Mouse (Mus musculus): ENCODE measurements around the gene Med24.
"Not testable (repeated sequence)": the region's sequence is repeated elsewhere in the genome, so short reads cannot be mapped to it uniquely, and the experiment has no call there.

Gene Med24

DNA sequence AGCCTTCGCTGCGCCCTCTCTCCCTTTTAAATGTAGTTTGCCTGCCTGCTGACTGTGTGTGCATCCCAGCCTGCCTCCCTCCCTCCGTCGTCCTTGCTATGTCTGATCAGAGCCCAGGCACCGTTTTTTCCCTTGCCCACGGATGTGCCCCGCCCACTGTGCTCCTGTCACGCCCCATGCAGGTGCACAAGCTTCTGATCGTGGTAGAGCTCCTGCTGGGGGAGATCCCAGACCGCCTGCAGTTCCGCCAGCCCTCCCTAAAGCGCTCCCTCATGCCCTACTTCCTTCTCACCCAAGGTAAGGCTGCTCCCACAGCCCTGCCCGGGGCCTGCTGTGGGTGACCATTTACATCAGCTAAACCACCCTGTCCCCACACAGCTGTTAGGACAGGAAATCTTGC lies 36.0 kb downstream of the Med24 start:
- DNase-seq (ENCODE audit: low spot score) = no peak

DNA sequence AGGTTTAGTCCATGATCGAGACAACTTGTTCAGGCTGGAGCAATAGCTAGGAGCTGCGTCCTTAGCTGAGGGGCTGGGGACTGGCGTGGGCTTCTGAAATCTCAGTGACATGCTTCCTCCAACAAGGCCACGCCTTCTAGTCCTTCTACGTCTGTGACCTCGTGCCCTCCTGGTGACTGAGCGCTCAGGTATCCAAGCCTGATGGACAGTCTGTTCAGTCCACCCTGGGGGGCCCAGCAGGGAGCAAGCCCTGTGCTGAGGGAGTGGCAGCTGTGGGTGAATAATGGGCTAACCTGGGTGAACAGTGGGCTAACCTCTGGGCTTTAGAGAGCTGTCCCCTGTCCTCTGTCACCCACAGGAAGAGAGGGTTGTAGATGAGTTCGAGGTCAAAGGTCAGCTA lies 41.2 kb downstream of the Med24 start:
- no peak for DNase-seq (ENCODE audit: low spot score)

DNA sequence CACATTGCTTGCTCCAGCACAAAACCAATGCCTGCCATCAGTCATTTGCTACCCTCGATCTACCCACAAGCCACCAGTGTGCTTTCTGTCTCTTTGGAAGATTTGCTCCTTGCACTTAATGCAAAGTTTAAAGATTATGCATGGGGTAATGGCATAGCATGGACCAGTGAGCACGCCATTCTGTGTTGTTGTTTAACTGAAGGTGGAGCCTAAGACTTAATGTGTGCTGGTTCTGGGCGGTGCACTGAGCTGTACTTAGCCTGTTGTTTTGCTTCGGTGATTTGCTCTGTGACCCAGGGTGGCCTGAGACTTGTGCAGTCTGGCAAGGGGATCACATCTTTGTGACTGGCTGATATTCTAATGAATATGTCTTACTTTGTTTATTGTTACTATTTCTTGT lies 42.3 kb downstream of the Med24 start:
- DNase-seq (ENCODE audit: low spot score) = no peak

GRCm38 (mm10) chr11:98685642-98686041 lies 43.6 kb downstream of the Med24 start:
- no peak for DNase-seq (ENCODE audit: low spot score)

GRCm38 (mm10) chr11:98682811-98683210 lies 46.4 kb downstream of the Med24 start:
- no peak for DNase-seq (ENCODE audit: low spot score)

DNA sequence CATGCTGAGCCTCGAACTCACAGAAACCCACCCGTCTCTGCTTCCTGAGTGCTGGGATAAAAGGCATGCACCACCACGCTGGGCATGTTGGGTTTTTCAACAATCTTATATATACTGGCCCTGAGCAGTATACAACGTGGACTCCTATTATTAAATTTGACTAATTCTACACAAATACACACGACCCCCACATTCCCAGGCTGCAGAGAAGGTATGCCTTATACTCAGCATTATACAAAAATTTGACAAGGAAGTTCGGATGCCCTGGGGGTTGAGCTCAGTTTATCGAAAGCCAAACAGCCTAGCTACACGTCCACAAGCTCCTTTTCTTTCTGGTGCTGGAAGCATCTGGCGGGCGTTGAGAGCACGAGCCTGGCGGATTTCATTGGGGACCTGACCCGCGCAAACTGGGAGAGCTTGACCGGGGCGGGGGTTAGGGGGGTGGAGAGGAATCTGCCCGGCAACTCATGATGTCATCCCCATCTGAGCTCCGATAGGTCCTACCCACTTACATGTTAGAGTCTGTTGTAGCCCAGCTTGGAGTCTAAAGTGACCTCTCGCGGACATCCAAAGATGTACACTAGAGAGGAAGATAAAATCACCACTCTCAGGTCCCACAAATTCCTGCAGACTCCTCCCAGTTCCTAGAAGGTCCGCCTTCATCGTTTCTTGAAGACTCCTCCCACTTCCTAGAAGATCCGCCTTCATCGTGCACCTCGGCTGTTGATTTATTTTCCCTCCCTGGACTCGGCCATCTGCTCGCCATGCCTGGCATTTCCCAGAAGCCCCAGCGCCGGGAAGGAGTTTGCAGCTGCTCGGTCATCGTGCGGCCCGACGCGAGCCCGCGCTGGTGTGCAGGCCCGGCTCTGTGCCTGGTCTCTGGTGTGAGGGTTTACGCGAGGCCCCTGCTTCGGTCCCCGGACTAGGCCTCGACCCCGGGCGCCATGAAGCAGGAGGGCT lies 47.2 kb downstream of the Med24 start, which contains the start of gene Psmd3:
Gene Psmd3, plus strand, starts transcription at position 769 of the 960 bp plus-strand sequence.
- DNase-seq (ENCODE audit: low spot score) = peak; percentile 98

DNA sequence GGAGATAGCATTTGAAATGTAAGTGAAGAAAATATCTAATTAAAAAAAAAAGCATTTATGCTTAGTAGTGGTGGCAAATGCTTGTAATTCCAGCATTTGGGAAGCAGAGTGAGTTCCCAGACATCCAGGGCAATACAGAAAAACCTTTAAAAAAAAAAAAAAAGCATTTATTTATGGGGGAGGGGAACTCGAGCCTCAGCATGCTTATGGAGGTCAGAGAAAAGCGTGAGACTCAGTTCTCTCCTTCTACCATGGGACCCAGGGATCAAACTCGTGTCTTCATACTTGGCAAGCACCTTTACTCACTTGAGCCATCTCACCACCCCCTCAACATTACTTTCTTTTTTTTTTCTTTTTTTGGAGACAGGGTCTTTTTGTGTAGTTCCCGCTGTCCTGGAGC lies 48.0 kb downstream of the Med24 start:
- no peak for DNase-seq (ENCODE audit: low spot score)

- not testable (repeated sequence) for DNase-seq (ENCODE audit: low spot score)
Observed at GRCm38 (mm10) chr11:98680595-98680994, 48.6 kb downstream of the Med24 start.

GRCm38 (mm10) chr11:98680023-98680422 lies 49.2 kb downstream of the Med24 start:
- DNase-seq (ENCODE audit: low spot score) = no peak

DNA sequence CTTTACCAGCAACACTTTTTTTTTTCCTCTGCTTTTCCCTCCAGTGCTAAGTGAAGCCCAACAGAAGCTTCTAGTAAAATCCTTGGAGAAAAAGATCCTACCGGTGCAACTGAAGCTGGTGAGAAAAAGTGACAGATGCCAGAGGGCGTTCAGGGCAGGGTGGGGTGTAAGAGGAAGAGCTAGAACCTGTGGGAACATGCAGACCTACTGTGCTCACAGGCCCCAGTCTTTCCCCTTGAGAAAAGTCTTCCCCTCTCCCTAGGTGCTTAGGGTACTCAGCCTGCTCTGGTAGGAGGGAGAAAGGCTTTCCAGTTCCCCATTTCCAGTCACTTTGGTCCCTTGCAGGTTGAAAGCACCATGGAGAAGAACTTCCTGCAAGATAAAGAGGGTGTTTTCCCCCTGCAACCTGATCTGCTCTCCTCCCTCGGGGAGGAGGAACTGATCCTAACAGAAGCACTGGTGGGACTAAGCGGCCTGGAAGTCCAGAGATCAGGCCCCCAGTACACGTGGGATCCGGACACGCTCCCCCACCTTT lies 53.3 kb downstream of the Med24 start:
- DNase-seq (ENCODE audit: low spot score) = no peak

- DNase-seq (ENCODE audit: low spot score) = peak; percentile 58
Observed at GRCm38 (mm10) chr11:98673136-98673535, 56.1 kb downstream of the Med24 start.

GRCm38 (mm10) chr11:98672482-98672881 lies 56.8 kb downstream of the Med24 start:
- no peak for DNase-seq (ENCODE audit: low spot score)

- no peak for DNase-seq (ENCODE audit: low spot score)
Observed at GRCm38 (mm10) chr11:98671857-98672256, 57.4 kb downstream of the Med24 start.

GRCm38 (mm10) chr11:98671284-98671815 lies 57.9 kb downstream of the Med24 start:
- DNase-seq (ENCODE audit: low spot score) = no peak

GRCm38 (mm10) chr11:98668984-98669383 lies 60.3 kb downstream of the Med24 start:
- DNase-seq (ENCODE audit: low spot score) = no peak

DNA sequence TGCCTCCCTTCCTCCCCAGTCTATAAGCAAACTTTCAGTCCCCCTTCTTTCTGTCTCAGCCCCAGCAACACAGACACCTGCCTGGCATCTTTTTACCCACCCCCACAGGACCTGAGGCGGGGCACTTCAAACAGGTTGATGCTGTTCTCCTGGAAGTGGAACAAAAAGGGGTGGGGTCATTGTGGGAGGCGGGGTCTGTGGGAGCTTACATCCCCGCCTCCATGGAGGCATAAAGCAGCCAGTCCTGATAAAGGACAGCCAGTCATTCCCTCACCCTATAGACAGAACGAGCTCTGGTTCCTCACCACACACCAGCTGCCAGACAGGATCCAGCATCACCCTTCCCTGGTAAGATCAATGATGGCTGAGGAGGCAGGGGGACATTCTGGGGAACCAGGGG lies 65.1 kb downstream of the Med24 start, which contains the start of gene Gsdma:
Gene Gsdma, plus strand, starts transcription at position 261 of the 400 bp plus-strand sequence.
- DNase-seq (ENCODE audit: low spot score) = no peak

DNA sequence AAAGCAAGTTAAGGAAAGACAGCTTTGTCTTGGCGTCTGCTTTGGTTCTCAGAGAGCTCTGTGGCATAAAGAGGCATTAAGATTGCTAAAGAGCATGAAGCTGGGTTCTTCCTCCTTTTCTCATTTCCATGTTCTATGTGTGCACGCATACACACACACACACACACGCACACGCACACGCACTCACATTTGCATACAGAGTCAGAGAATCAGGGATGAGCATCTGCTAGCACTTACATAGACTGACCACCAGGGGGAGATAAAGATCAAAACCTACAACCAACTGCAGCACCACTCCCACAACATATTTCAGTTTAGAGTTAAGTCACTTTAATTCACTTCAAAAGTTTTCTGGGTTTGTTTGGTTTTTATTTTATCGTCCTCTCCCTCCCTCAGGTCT lies 68.7 kb downstream of the Med24 start:
- no peak for DNase-seq (ENCODE audit: low spot score)

GRCm38 (mm10) chr11:98655076-98655475 lies 74.2 kb downstream of the Med24 start:
- peak; percentile 31 for DNase-seq (ENCODE audit: low spot score)
